Mouse (Mus musculus): ENCODE data around the gene Myl6b.

GRCm38 (mm10) chr10:128504012-128504411 is 5.5 kb upstream of the Myl6b start:
- TF ChIP-seq CTCF (IDR thresholded peaks at IDR 0.05; ENCODE audit: borderline replicate concordance, extremely low read depth, insufficient read depth, insufficient read length) (no peak), POLR2A (IDR thresholded peaks at IDR 0.05; ENCODE audit: borderline replicate concordance, extremely low read depth, insufficient read depth, insufficient read length, poor library complexity, severe bottlenecking) (no peak)
